7 mouse cellular contexts compared by ENCODE assay signal in the genomic region with DNA sequence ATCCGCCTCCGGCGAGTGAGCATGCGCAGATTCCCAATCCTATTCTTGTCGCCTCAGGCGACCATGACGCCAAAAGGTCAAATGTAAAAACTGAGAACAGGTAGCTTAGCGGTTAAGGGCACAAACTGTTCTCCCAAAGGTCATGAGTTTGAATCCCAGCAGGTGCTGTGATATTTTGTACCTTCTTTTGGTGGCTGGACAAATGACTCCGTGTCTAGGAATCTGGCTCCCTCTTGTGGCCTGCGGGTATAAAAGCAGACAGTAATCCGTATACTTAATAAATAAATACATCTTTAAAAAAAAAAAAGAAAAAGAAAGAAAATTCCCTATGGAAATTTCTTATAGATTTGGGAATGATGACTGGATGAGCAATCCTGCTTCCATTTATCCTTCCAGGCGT. TPM values are rescaled to one million over a fixed set of nuclear protein-coding genes. Genes with fewer than 3 reads are reported as not detected.
DNase-seq lines count a peak whose midpoint lies in the region; ATAC-seq lines count a peak whose summit lies in the region.

No protein-coding gene starts in this region.

- DNase-seq in adrenal gland, adult (ENCODE audit: inconsistent age in 2 of 2, low spot score in 1 of 2) = peak; percentile 36 to 80
- peak; percentile 21 for DNase-seq in gastrocnemius, postnatal 10 days
- peak; percentile 65 for DNase-seq in induced T-regulatory cell, adult 2 months (ENCODE audit: low read depth)
- peak; percentile 24 to 25 for DNase-seq in left cerebral cortex, postnatal 14 days (ENCODE audit: low spot score in 2 of 2)
- peak; percentile 32 for DNase-seq in lung, postnatal 36 days
- DNase-seq in retina, postnatal 7 days (ENCODE audit: low read depth, low spot score) = peak; percentile 13

- intact Hi-C loops in left cerebral cortex, postnatal 14 days (cut with DNase I) = loop anchor here (5.0 to 10.0 kb wide), 2 partner anchors 136 to 869 kb away; no protein-coding TSS in a partner anchor

- 0 out of 2 replicates have a peak, but pooled peaks have one; percentile 58 for ATAC-seq in common myeloid progenitor, adult 5-6 weeks (replicated peaks; ENCODE audit: low read depth, poor library complexity, severe bottlenecking)

RNA-seq across cellular contexts. Expression of a gene that starts 32.2 kb away (rescaled TPM):
- total RNA-seq in common myeloid progenitor, adult 5-6 weeks (2017) = 47.7 and 51.6 TPM in 2 replicates
- total RNA-seq in gastrocnemius, postnatal 10 days (2021) = 10 to 100 TPM in 1 of 2 experiments, 1 to 10 TPM in 1; 9.2 to 12.7 TPM
- total RNA-seq in left cerebral cortex, postnatal 14 days (2021) = 10 to 100 TPM; 60.2 to 60.7 TPM

RNA-seq across cellular contexts. Expression of a gene that starts 51.5 kb away (rescaled TPM):
- total RNA-seq in common myeloid progenitor, adult 5-6 weeks (2017) = not detected in 2 replicates
- total RNA-seq in gastrocnemius, postnatal 10 days (2021) = not detected
- total RNA-seq in left cerebral cortex, postnatal 14 days (2021) = 1 to 10 TPM in 1 of 2 experiments, under 1 TPM in 1; 0.59 to 1.1 TPM

Comparison
In these comparisons a context has a peak if more than half of its experiments do, and no peak if none do; other contexts are left out.
1. Peak in every context shown above with its lines: DNase-seq and ATAC-seq.
2. DNase-seq: peak in every context shown above with its lines; median percentile 65 in induced T-regulatory cell, adult 2 months; 58 in adrenal gland, adult; 32 in lung, postnatal 36 days; 24 in left cerebral cortex, postnatal 14 days; 21 in gastrocnemius, postnatal 10 days; 13 in retina, postnatal 7 days.